Mouse (Mus musculus) liver, embryonic 11.5 days (tissue): ENCODE data around the gene Rfesd. TPM values are rescaled to one million over a fixed set of nuclear protein-coding genes. Genes with fewer than 3 reads are reported as not detected.

Experiments
- ATAC-seq: fragments of 200-750 bp; cut with Nextera tagmentation; replicated peaks from 2 replicates; pipeline ENCODE4 v1.8.0; 2017; ENCODE audit warnings: moderate number of reproducible peaks, mild to moderate bottlenecking, moderate TSS enrichment, moderate library complexity; ENCODE audit not compliant: low FRiP score
- DNase-seq: peaks from one replicate; pipeline ENCODE4 v3.0.0-alpha.2; 2017; ENCODE audit warnings: low spot score
- H3K27ac ChIP-seq: fragments of 300-500 bp; sonication (generic); 2 replicates; pipeline ENCODE4 v1.5.1; 2014; ENCODE audit warnings: mild to moderate bottlenecking, low read depth, low read length, control low read depth
- H3K27me3 ChIP-seq: fragments of 300-500 bp; sonication (generic); replicated peaks from 2 replicates; pipeline ENCODE4 v1.6.1; 2014; ENCODE audit warnings: low read length, mixed read lengths; ENCODE audit not compliant: control insufficient read depth, insufficient read depth
- H3K36me3 ChIP-seq: fragments of 300-500 bp; sonication (generic); 2 replicates; pipeline ENCODE4 v1.6.1; 2014; ENCODE audit warnings: mild to moderate bottlenecking, low read length, moderate library complexity, mixed read lengths; ENCODE audit not compliant: control insufficient read depth, insufficient read depth
- H3K4me1 ChIP-seq: fragments of 300-500 bp; sonication (generic); replicated peaks from 2 replicates; pipeline ENCODE4 v1.6.1; 2014; ENCODE audit warnings: low read length, mixed read lengths; ENCODE audit not compliant: control insufficient read depth, insufficient read depth
- H3K4me2 ChIP-seq: fragments of 300-500 bp; sonication (generic); 2 replicates; pipeline ENCODE4 v1.6.1; 2014; ENCODE audit warnings: mild to moderate bottlenecking, control low read depth, moderate library complexity
- H3K4me3 ChIP-seq: fragments of 300-500 bp; sonication (generic); 2 replicates; pipeline ENCODE4 v1.5.1; 2014; ENCODE audit warnings: low read depth, low read length, control low read depth
- H3K9ac ChIP-seq: fragments of 300-500 bp; sonication (generic); 2 replicates; pipeline ENCODE4 v1.6.1; 2014; ENCODE audit warnings: low read depth, low read length, control low read depth
- H3K9me3 ChIP-seq: fragments of 300-500 bp; sonication (generic); 2 replicates; pipeline ENCODE4 v1.6.1; 2016; ENCODE audit warnings: low read length, inconsistent platforms, mixed read lengths; ENCODE audit not compliant: control insufficient read depth
- WGBS: fragments of 180-500 bp; shearing (Covaris S2); extraction: QIAGEN DNeasy Blood & Tissue Kit; methylation state at CpG from one replicate; pipeline ENCODE4 v1.1.7; 2014; 5-methylcytosine and 5-hydroxymethylcytosine counted together
- polyA plus RNA-seq: library from polyadenylated mRNA; unstranded; fragments of >200 nt; fragmentation: Nextera tagmentation; extraction: Ambion mirVana; gene quantifications from 2 replicates; pipeline ENCODE4 v1.2.1, GENCODE M21; 2014

Rfesd gene
- 183 and 193 TPM in 2 replicates for polyA plus RNA-seq

- ATAC-seq (peak; percentile 95), DNase-seq (peak; percentile 94)
- WGBS, result under 1% methylated on average over 50 of the region's 50 CpGs
- Histone ChIP-seq H3K4me2 (peak within 1 kb of the TSS; percentile 64), H3K4me3 (peak within 1 kb of the TSS; percentile 77), H3K27me3 (no peaks in the 10 kb centered on the region), H3K9ac (peak within 1 kb of the TSS; percentile 94), H3K4me1 (no peaks in the 10 kb centered on the region; the same call in 1 of the 2 replicates), H3K27ac (peak within 1 kb of the TSS; percentile 94), H3K36me3 (no peaks in the 10 kb centered on the region), H3K9me3 (no peaks in the 10 kb centered on the region)
These were observed at the start of gene Rfesd for GRCm38 (mm10) chr13:76017974-76018843. Rfesd (minus strand) TSS chr13:76018719.

- Histone ChIP-seq H3K27me3 (no peaks in the 10 kb centered on the region), H3K27ac (no peak overlapping the region), H3K36me3 (peaks cover 3% of the 10 kb centered on the region; the same call in 1 of the 2 replicates), H3K9me3 (no peaks in the 10 kb centered on the region), H3K4me3 (no peak overlapping the region), H3K9ac (no peak overlapping the region), H3K4me1 (no peaks in the 10 kb centered on the region), H3K4me2 (no peak overlapping the region)
- DNase-seq (no peak), ATAC-seq (peak; percentile 39)
- 81% methylated on average over 13 of the region's 13 CpGs for WGBS
These were observed 45.9 kb upstream of the Rfesd start for GRCm38 (mm10) chr13:76064363-76064945.

GRCm38 (mm10) chr13:76063548-76063947 is 45.0 kb upstream of the Rfesd start:
- no peak overlapping the region for H3K4me3 ChIP-seq
- no peak overlapping the region for H3K27ac ChIP-seq
- H3K4me2 ChIP-seq, result no peak overlapping the region
- H3K9me3 ChIP-seq, result no peaks in the 10 kb centered on the region
- DNase-seq (no peak), ATAC-seq (no peak)
- 95% methylated on average over 4 of the region's 4 CpGs for WGBS
- H3K27me3 ChIP-seq, result no peaks in the 10 kb centered on the region
- H3K9ac ChIP-seq, result no peak overlapping the region
- H3K4me1 ChIP-seq, result no peaks in the 10 kb centered on the region
- H3K36me3 ChIP-seq, result peaks cover 3% of the 10 kb centered on the region; the same call in 1 of the 2 replicates

GRCm38 (mm10) chr13:76062569-76062968 is 44.0 kb upstream of the Rfesd start:
- DNase-seq (no peak), ATAC-seq (no peak)
- no peaks in the 10 kb centered on the region for H3K9me3 ChIP-seq
- no peak overlapping the region for H3K27ac ChIP-seq
- peaks cover 3% of the 10 kb centered on the region; the same call in 1 of the 2 replicates for H3K36me3 ChIP-seq
- H3K4me3 ChIP-seq, result no peak overlapping the region
- H3K4me2 ChIP-seq, result no peak overlapping the region
- H3K9ac ChIP-seq, result no peak overlapping the region
- 0 out of 2 replicates have a peak, but pooled peaks cover 3% of the 10 kb centered on the region for H3K27me3 ChIP-seq
- no peaks in the 10 kb centered on the region for H3K4me1 ChIP-seq
- WGBS, result 92% methylated on average over 3 of the region's 3 CpGs

- ATAC-seq (no peak), DNase-seq (no peak)
- no peak overlapping the region for H3K9ac ChIP-seq
- H3K27ac ChIP-seq, result no peak overlapping the region
- peaks cover 7% of the 10 kb centered on the region; the same call in 1 of the 2 replicates for H3K27me3 ChIP-seq
- peaks cover 3% of the 10 kb centered on the region; the same call in 1 of the 2 replicates for H3K36me3 ChIP-seq
- WGBS, result 88% methylated on average over 3 of the region's 3 CpGs
- H3K9me3 ChIP-seq, result no peaks in the 10 kb centered on the region
- H3K4me1 ChIP-seq, result no peaks in the 10 kb centered on the region
- H3K4me2 ChIP-seq, result no peak overlapping the region
- H3K4me3 ChIP-seq, result no peak overlapping the region
These were observed 43.6 kb upstream of the Rfesd start for GRCm38 (mm10) chr13:76062126-76062525.

- H3K9ac ChIP-seq, result no peak overlapping the region
- ATAC-seq, result no peak
- H3K4me2 ChIP-seq, result no peak overlapping the region
- WGBS, result 89% methylated on average over 4 of the region's 4 CpGs
- peaks cover 14% of the 10 kb centered on the region for H3K4me1 ChIP-seq
- no peaks in the 10 kb centered on the region for H3K36me3 ChIP-seq
- no peak for DNase-seq
- no peak overlapping the region for H3K4me3 ChIP-seq
- H3K27me3 ChIP-seq, result peaks cover 24% of the 10 kb centered on the region
- H3K9me3 ChIP-seq, result no peaks in the 10 kb centered on the region
- H3K27ac ChIP-seq, result no peak overlapping the region
These were observed 41.1 kb upstream of the Rfesd start for GRCm38 (mm10) chr13:76059591-76059990.

GRCm38 (mm10) chr13:76057267-76058069 is 38.9 kb upstream of the Rfesd start:
- no peak overlapping the region; the same call in 1 of the 2 replicates for H3K4me3 ChIP-seq
- peaks cover 28% of the 10 kb centered on the region for H3K27me3 ChIP-seq
- WGBS, result 68% methylated on average over 10 of the region's 10 CpGs
- H3K36me3 ChIP-seq, result no peaks in the 10 kb centered on the region
- no peak overlapping the region for H3K27ac ChIP-seq
- H3K9ac ChIP-seq, result no peak overlapping the region
- peak overlapping the region; percentile 99 for H3K4me2 ChIP-seq
- peaks cover 14% of the 10 kb centered on the region for H3K4me1 ChIP-seq
- no peaks in the 10 kb centered on the region for H3K9me3 ChIP-seq
- ATAC-seq, result no peak
- no peak for DNase-seq

- ATAC-seq, result no peak
- Histone ChIP-seq H3K4me2 (peak within 1 kb of the TSS; percentile 99), H3K27ac (peak within 1 kb of the TSS; percentile 60), H3K36me3 (no peaks in the 10 kb centered on the region), H3K9me3 (no peaks in the 10 kb centered on the region), H3K27me3 (peaks cover 28% of the 10 kb centered on the region), H3K9ac (peak within 1 kb of the TSS; percentile 59), H3K4me1 (peaks cover 14% of the 10 kb centered on the region), H3K4me3 (peak within 1 kb of the TSS; percentile 64)
- DNase-seq, result no peak
- WGBS, result 26% methylated on average over 10 of the region's 10 CpGs
These were observed 38.4 kb upstream of the Rfesd start, which contains the start of gene Gpr150 for GRCm38 (mm10) chr13:76056896-76057266. Gpr150 (minus strand) TSS chr13:76056996.
